Mouse (Mus musculus): ENCODE data around the gene Mpv17l2.
A peak's percentile ranks its signal among the peaks of the same experiment; 100 is the strongest.

- no peak for TF ChIP-seq POLR2A (IDR thresholded peaks at IDR 0.05; ENCODE audit: borderline replicate concordance, extremely low read depth, low read depth, low read length)
- peak; percentile 100 for TF ChIP-seq CTCF (IDR thresholded peaks at IDR 0.05; ENCODE audit: insufficient read depth, low read length)
Measured at GRCm38 (mm10) chr8:70769359-70769758, 8.6 kb upstream of the Mpv17l2 start.

Measured in lung, adult 2 months (tissue).